Mouse (Mus musculus): ENCODE measurements at regions not wholly inside any gene's neighbourhood (a gene's known extent, or its start where the extent isn't known, plus 50 kb on each side); places are given as distances from the start of the nearest gene placed in this dataset.

GRCm38 (mm10) chr6:139099273-139099672 lies 402.5 kb downstream of the Rergl start:
- Histone ChIP-seq H3K27me3 (ENCODE audit: control insufficient read depth, insufficient read depth, low read length) (no peaks in the 10 kb centered on the region), H3K27ac (ENCODE audit: insufficient read depth, low read depth, low read length) (no peak overlapping the region), H3K4me3 (ENCODE audit: low read depth, low read length) (no peak overlapping the region), H3K4me1 (ENCODE audit: control insufficient read depth, insufficient read depth, insufficient read length, low read length) (no peaks in the 10 kb centered on the region), H3K36me3 (ENCODE audit: control insufficient read depth, insufficient read depth, low read length) (no peaks in the 10 kb centered on the region)
- no peak for TF ChIP-seq POLR2A (IDR thresholded peaks at IDR 0.05; ENCODE audit: low read depth, low read length)
- no peak for TF ChIP-seq CTCF (IDR thresholded peaks at IDR 0.05; ENCODE audit: extremely low read depth, insufficient read length, insufficient replicate concordance, low read depth, low read length)
- 87% methylated on average over 11 of the region's 11 CpGs for WGBS

GRCm38 (mm10) chr6:139075433-139075832 lies 417.1 kb upstream of the Igbp1b start:
- TF ChIP-seq CTCF (IDR thresholded peaks at IDR 0.05; ENCODE audit: extremely low read depth, insufficient read length, insufficient replicate concordance, low read depth, low read length) (no peak), POLR2A (IDR thresholded peaks at IDR 0.05; ENCODE audit: low read depth, low read length) (no peak)
- H3K36me3 ChIP-seq (ENCODE audit: control insufficient read depth, insufficient read depth, low read length) = no peaks in the 10 kb centered on the region
- no peaks in the 10 kb centered on the region for H3K4me1 ChIP-seq (ENCODE audit: control insufficient read depth, insufficient read depth, insufficient read length, low read length)
- 71% methylated on average over 4 of the region's 4 CpGs for WGBS
- no peak overlapping the region for H3K4me3 ChIP-seq (ENCODE audit: low read depth, low read length)
- H3K27ac ChIP-seq (ENCODE audit: insufficient read depth, low read depth, low read length) = no peak overlapping the region
- H3K27me3 ChIP-seq (ENCODE audit: control insufficient read depth, insufficient read depth, low read length) = no peaks in the 10 kb centered on the region

- Histone ChIP-seq H3K27ac (ENCODE audit: insufficient read depth, low read depth, low read length) (no peak overlapping the region), H3K36me3 (ENCODE audit: control insufficient read depth, insufficient read depth, low read length) (no peaks in the 10 kb centered on the region), H3K4me1 (ENCODE audit: control insufficient read depth, insufficient read depth, insufficient read length, low read length) (no peaks in the 10 kb centered on the region), H3K27me3 (ENCODE audit: control insufficient read depth, insufficient read depth, low read length) (no peaks in the 10 kb centered on the region), H3K4me3 (ENCODE audit: low read depth, low read length) (no peak overlapping the region)
- no peak for TF ChIP-seq CTCF (IDR thresholded peaks at IDR 0.05; ENCODE audit: extremely low read depth, insufficient read length, insufficient replicate concordance, low read depth, low read length)
- no peak for TF ChIP-seq POLR2A (IDR thresholded peaks at IDR 0.05; ENCODE audit: low read depth, low read length)
- WGBS = 53% methylated on average over 3 of the region's 3 CpGs
Observed at GRCm38 (mm10) chr6:139027696-139028095, 369.4 kb upstream of the Igbp1b start.

GRCm38 (mm10) chr6:139014526-139014925 lies 356.2 kb upstream of the Igbp1b start:
- Histone ChIP-seq H3K27ac (ENCODE audit: insufficient read depth, low read depth, low read length) (no peak overlapping the region), H3K4me1 (ENCODE audit: control insufficient read depth, insufficient read depth, insufficient read length, low read length) (no peaks in the 10 kb centered on the region), H3K4me3 (ENCODE audit: low read depth, low read length) (no peak overlapping the region), H3K27me3 (ENCODE audit: control insufficient read depth, insufficient read depth, low read length) (no peaks in the 10 kb centered on the region), H3K36me3 (ENCODE audit: control insufficient read depth, insufficient read depth, low read length) (no peaks in the 10 kb centered on the region)
- no peak for TF ChIP-seq CTCF (IDR thresholded peaks at IDR 0.05; ENCODE audit: extremely low read depth, insufficient read length, insufficient replicate concordance, low read depth, low read length)
- TF ChIP-seq POLR2A (IDR thresholded peaks at IDR 0.05; ENCODE audit: low read depth, low read length) = no peak
- WGBS = 79% methylated on average over 4 of the region's 4 CpGs

- no peak overlapping the region for H3K27ac ChIP-seq (ENCODE audit: insufficient read depth, low read depth, low read length)
- no peaks in the 10 kb centered on the region for H3K27me3 ChIP-seq (ENCODE audit: control insufficient read depth, insufficient read depth, low read length)
- no peak overlapping the region for H3K4me3 ChIP-seq (ENCODE audit: low read depth, low read length)
- no peaks in the 10 kb centered on the region for H3K36me3 ChIP-seq (ENCODE audit: control insufficient read depth, insufficient read depth, low read length)
- no peaks in the 10 kb centered on the region for H3K4me1 ChIP-seq (ENCODE audit: control insufficient read depth, insufficient read depth, insufficient read length, low read length)
- WGBS = 68% methylated on average over 4 of the region's 4 CpGs
- TF ChIP-seq CTCF (IDR thresholded peaks at IDR 0.05; ENCODE audit: extremely low read depth, insufficient read length, insufficient replicate concordance, low read depth, low read length) (no peak), POLR2A (IDR thresholded peaks at IDR 0.05; ENCODE audit: low read depth, low read length) (no peak)
Observed at GRCm38 (mm10) chr6:139010501-139010900, 352.2 kb upstream of the Igbp1b start.
